Mouse (Mus musculus) retina, adult 2 months (tissue): Measurements from ENCODE around the gene Rpl36-ps4.

Source experiments
- DNase-seq: peaks from one replicate; pipeline ENCODE4 v3.0.0-alpha.2; 2012; ENCODE audit warnings: low read depth, low spot score

The Rpl36-ps4 gene

DNA sequence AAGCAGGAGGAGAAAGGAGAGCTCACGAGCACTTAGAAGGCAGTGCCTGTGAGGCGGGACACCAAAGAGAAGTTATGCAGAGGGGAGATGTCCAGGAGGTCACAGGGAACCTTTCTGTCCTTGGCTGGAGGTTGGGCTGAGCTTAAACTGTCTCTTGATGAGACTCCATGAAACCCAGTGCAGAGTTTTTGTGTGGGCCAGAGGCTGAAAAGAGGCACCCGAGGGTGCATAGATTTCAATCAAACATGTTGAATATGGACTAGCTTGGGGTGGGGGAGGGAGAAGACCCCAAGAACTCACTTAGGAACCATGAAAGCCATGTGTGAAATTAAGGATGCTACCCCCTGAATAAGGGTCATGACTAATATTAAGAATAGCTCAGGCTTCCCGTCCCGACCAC lies at the start of gene Rpl36-ps4:
TSS of gene Rpl36-ps4 (plus strand) at position 301 of the 400 bp plus-strand sequence.
- no peak for DNase-seq

GRCm38 (mm10) chr17:87871461-87872126 lies 49.2 kb upstream of the Rpl36-ps4 start:
- no peak for DNase-seq

DNA sequence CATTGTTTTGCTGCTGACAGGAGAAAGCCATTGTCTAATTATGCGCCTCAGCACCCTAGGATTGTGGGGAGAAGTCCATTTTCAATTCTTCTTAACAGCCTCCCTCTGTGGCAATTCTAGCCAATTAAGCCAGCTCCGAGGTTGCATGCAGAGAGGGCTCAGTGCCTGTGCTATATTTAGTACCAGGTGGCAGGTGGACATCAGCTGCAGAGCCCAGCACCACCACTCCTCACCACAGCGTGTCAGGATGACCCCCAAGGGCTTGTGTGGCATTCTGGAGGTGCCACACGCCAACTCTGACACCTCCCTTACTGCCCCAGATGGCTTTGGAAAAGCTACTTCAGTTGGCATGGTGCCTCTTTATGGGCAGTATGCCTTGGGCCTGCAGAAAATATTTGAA lies 48.5 kb upstream of the Rpl36-ps4 start:
- DNase-seq: no peak

DNA sequence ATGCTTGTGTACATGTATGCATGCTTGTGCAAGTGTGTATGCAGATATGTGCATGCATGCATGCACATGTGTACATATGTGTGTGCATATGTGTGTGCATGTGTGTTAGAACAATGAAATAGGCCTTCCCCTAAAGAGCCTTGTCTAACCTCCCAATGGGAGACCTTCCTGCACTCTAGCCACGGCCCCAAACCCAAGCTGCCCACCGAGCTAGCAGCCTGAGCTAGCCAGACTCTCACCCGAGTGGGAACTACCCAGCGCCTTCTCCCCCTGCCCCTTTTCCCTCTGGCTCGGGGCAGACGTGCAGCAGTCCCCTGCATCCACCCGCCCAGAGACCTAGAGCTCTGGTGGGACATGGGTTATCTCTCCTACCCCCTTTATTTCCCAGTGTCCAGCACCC lies 47.3 kb upstream of the Rpl36-ps4 start:
- no peak for DNase-seq

DNA sequence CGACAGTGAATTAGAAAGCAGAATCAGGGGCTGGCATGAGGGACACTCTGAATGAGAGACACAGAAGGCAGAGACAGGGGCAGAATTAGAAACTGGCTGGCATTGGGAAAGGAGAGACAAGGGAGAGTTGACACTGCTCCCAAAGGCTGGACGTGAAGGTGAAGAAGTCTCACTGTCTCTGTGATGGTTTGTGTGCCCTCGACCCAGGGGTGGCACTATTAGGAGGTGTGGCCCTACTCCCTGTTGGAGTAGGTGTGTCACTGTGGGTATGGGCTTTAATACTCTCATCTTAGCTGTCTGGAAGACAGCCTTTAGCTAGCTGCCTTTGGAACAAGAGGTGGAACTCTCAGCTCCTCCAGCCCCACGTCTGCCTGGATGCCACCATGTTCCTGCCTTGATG lies 46.8 kb upstream of the Rpl36-ps4 start:
- DNase-seq: no peak

GRCm38 (mm10) chr17:87875346-87875920 lies 45.3 kb upstream of the Rpl36-ps4 start:
- DNase-seq: no peak

DNA sequence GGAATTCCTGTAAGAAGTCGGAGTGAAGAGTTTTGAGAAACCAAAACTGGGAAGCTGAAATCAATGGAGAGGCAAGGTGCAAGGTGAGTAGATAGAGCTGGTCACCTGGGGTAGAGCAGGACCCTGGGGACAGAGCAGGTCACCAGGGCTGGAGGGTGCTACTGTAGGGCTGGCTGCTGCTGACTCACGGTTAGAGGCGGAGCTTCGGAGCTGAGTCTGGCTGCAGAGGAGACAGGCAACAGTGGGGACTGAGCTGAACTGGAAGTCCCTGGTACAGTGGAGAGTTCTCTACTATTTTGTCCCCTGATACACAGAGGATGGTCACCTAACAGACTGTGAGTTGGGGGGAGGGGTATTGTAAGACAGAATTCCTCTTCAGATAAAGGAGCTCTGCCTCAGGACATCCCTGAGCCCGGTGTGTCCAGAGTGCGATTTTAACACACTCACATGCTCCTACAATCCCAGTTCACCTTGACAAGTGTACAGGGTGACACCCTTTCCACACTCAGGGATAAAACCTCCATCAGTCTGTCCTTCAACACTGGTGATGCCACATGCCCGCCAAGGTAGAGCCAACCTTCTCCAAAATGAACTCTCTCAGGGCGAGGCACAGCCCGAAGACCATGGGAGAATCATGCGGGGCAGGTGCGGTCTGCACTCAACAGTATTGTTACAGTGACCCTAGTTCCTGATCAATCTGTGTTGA lies 44.3 kb upstream of the Rpl36-ps4 start:
- DNase-seq: no peak

GRCm38 (mm10) chr17:87877207-87878073 lies 43.3 kb upstream of the Rpl36-ps4 start:
- no peak for DNase-seq

DNA sequence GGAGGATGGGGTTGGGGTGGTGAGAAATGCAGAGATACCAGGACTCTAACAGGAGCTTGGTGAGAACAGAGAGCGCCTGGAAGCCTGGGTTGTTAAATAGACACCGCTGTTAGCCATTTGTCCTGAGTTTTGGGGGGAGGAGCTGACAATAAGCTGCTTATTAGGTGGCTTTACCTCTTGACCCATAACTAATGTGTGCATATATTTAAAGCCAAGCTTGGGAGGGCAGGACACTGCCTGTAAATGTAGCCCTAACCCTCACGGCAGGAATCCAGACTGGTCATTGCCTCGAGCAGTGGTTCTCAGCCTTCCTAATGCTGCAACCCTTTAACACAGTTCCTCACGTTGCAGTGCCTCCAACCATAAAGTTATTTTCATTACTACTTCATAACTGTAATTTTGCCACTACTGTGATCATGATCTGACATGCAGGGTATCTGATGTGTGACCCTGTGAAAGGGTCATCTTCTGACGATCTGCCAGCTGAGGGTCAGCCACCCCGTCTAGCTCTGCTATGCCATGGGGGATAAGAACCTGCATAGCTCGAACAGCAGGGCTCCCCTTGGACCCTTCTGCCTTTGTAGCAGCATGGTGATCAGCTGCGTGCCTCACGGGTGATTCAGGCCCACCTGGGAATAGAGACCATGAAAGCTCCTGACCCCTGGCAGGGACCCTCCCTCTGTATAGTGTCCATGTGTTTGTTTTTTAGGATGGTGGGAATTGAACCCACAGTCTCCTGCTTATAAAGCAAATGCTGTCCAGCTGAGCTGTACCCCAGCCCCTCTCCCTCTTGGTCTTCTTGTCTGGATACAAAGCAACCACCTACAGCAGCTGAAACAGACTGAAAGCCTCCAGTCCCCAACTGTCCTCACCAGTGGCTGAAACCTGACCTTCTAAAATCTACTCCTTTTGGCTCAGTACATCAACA lies 42.0 kb upstream of the Rpl36-ps4 start:
- DNase-seq: no peak

- DNase-seq: no peak
Measured at GRCm38 (mm10) chr17:87879484-87880225, 41.1 kb upstream of the Rpl36-ps4 start.

DNA sequence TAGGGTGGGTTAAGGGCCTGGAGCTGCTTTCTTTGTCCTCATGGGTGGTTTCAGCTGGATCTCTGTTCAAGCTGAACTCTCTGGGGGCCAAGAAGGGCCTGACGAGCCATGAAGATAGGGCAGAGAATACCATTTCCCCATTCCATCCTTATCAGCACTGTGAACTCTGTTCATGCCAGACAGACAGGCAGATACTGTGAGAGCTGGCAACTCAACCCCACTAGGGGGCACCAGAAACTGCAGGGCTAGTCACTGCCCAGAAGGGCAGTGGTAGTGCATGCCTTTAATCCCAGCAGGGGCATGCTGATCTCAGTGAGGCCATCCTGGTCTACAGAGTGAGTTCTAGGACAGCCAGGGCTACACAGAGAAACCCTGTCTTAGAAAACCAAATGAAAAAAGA lies 38.2 kb upstream of the Rpl36-ps4 start:
- no peak for DNase-seq

DNA sequence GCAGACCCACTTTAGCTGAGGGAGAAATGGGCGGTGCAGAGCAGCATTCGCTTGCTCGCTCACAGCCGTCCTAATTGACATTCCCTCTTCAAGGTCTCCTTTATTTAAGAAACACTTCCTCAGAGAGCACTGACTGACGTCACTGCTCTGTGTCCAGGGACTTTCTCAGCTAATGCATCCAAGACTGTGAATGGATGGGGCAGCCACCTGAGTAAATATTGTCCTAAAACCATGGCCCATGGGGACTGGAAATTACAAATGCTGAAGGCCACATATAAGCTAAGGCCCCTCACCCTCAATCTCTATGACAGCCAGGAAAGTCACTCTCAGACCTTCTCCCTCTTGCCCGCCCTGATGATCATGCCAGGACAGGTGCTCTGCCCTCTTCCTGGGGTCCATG lies 23.6 kb upstream of the Rpl36-ps4 start:
- DNase-seq: no peak

- DNase-seq: no peak
Measured at GRCm38 (mm10) chr17:87900677-87901076, 20.1 kb upstream of the Rpl36-ps4 start.

DNA sequence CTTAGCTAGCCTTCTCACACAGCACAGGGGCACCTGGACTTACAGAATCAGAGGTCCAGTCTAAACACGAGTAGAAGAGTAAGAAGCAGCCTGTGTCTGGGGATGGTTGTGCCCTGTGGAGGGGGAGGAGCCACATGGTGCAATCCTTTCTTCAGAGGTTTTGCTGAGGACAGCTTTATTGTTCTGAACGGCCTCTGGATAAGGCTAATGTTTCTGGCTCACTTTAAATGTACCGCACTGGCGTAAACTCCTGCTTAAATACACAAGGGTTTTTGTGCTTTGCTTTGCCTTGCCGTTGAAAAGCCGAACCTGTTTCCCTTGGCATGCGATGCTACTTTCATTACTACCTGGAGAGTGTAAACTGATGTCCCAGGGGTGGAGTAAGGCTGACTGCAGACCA lies 19.6 kb upstream of the Rpl36-ps4 start:
- DNase-seq: no peak

GRCm38 (mm10) chr17:87903213-87903612 lies 17.6 kb upstream of the Rpl36-ps4 start:
- no peak for DNase-seq

DNA sequence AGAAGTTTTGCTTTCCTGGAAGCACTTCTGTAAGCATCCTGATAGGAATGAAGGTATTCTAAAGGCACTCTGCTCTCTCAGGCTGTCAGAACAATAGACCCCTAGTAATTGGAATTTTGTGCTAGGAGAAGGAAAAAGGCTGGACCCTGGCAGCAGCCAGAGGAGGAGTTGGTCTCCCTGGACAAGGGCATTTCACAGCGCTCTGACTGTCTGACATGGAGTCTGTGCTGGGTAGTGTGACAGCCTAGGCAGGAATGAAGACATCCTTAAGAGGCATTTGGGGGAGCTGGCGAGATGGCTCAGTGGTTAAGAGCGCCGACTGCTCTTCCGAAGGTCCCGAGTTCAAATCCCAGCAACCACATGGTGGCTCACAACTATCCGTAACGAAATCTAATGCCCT lies 17.1 kb upstream of the Rpl36-ps4 start:
- no peak for DNase-seq

DNA sequence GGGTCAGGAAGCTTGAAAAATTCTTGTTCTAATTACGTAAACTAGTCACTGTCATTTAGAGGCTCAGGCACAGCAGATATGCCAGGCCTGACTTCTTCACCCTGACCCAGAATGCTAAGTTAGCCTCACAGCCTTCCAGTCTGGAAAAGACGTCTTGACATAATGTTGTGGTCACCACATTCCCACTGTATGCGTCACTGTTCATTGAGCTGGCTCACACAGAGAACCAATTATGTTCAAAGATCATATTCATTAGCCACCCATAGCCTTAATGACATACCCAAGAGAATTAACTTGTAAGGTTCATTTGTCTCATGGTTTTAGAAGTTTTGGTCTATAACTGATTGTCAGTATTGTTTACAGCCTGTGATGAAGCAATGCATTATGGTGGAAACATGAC lies 5.4 kb upstream of the Rpl36-ps4 start:
- DNase-seq: no peak

DNA sequence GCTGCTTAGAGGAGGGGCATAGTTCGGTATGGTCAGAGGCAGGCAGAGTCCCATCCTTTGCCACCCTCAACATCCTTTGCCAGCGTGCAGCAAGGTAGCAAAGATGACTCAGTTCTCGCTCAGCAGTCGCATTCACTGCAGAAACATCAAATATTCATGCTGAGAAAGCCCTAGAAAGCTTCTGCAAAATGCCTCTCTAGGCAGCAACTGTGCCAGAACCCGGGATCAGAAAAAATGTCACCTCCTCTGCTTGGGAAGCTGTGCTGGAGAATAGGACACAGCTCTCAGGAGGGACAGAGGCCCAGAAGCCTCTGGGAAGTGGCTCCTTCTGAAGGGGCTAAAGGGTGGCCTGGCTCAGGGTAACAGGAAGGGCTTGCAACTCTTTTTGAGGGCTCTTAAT lies 2.7 kb upstream of the Rpl36-ps4 start:
- no peak for DNase-seq

- no peak for DNase-seq
Measured at GRCm38 (mm10) chr17:87934326-87934725, 13.5 kb downstream of the Rpl36-ps4 start.

DNA sequence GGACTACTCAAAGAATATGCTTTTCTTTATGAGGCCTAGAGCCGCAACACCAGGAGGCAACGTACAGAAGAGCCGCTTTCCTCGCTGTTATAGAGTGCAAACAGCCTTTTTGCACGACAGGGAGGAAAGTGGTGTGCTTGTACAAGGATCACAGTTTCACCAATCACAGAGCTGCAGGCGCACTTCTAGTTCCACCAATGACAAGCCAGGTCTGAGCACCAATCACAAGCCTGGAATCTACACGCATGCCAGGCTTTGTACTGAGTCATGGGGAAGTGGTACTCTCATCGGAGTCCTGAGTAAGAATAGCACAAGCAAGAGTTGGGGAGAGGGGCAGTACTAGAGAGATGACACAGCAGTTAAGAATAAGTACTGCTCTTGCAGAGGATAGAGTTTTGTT lies 14.0 kb downstream of the Rpl36-ps4 start:
- DNase-seq: no peak
